Mouse (Mus musculus) neural tube, embryonic 12.5 days (tissue): ENCODE measurements at regions not wholly inside any gene's neighbourhood (a gene's known extent, or its start where the extent isn't known, plus 50 kb on each side); places are given as distances from the start of the nearest gene placed in this dataset.

Source experiments
- ATAC-seq: fragments of 200-750 bp; cut with Nextera tagmentation; 2 replicates; pipeline ENCODE4 v1.8.0; 2017; ENCODE audit warnings: low read depth, mild to moderate bottlenecking, moderate TSS enrichment, moderate library complexity; ENCODE audit not compliant: low FRiP score
- H3K27ac ChIP-seq: fragments of 300-500 bp; sonication (generic); 2 replicates; pipeline ENCODE4 v1.5.1; 2016
- H3K27me3 ChIP-seq: fragments of 300-500 bp; sonication (generic); replicated peaks from 2 replicates; pipeline ENCODE4 v1.6.1; 2016; ENCODE audit warnings: mild to moderate bottlenecking
- H3K36me3 ChIP-seq: fragments of 300-500 bp; sonication (generic); 2 replicates; pipeline ENCODE4 v1.6.1; 2016; ENCODE audit warnings: mild to moderate bottlenecking
- H3K4me1 ChIP-seq: fragments of 300-500 bp; sonication (generic); 2 replicates; pipeline ENCODE4 v1.6.1; 2016
- H3K4me2 ChIP-seq: fragments of 300-500 bp; sonication (generic); replicated peaks from 2 replicates; pipeline ENCODE4 v1.6.1; 2016; ENCODE audit warnings: mild to moderate bottlenecking
- H3K4me3 ChIP-seq: fragments of 300-500 bp; sonication (generic); 2 replicates; pipeline ENCODE4 v1.5.1; 2016
- H3K9ac ChIP-seq: fragments of 300-500 bp; sonication (generic); 2 replicates; pipeline ENCODE4 v1.6.1; 2016; ENCODE audit warnings: mild to moderate bottlenecking
- H3K9me3 ChIP-seq: fragments of 300-500 bp; sonication (generic); 2 replicates; pipeline ENCODE4 v1.6.1; 2016; ENCODE audit warnings: mild to moderate bottlenecking
- WGBS: fragments of 180-500 bp; shearing (Covaris S2); methylation state at CpG from one replicate; pipeline ENCODE4 v1.1.7; 2016; 5-methylcytosine and 5-hydroxymethylcytosine counted together

DNA sequence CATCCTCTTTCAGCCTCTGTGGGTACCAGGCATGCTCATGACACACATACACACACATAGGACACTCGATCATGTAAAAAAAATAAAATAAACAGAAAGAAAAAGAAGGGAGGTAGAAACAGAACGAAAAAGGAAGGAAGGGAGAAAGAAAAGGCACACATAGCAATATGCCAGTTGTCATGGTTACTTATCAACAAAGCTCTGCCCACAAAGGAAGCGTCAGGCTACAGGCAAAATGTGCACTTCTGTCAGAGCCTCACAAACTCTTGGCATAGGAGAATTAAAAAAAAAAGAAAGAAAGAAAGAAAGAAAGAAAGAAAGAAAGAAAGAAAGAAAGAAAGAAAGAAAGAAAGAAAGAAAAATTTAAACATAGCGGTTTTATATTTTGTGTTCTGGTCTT, 56.9 kb upstream of the Sox2 start:
- H3K4me2 ChIP-seq: no peak overlapping the region
- no peaks in the 10 kb centered on the region for H3K9me3 ChIP-seq
- no peak overlapping the region for H3K27ac ChIP-seq
- H3K4me3 ChIP-seq: no peak overlapping the region
- H3K36me3 ChIP-seq: no peaks in the 10 kb centered on the region
- no peaks in the 10 kb centered on the region for H3K27me3 ChIP-seq
- no peak for ATAC-seq
- H3K4me1 ChIP-seq: peaks cover 3% of the 10 kb centered on the region; the same call in 1 of the 2 replicates
- WGBS: 51% methylated on average over 4 of the region's 4 CpGs
- no peak overlapping the region for H3K9ac ChIP-seq

DNA sequence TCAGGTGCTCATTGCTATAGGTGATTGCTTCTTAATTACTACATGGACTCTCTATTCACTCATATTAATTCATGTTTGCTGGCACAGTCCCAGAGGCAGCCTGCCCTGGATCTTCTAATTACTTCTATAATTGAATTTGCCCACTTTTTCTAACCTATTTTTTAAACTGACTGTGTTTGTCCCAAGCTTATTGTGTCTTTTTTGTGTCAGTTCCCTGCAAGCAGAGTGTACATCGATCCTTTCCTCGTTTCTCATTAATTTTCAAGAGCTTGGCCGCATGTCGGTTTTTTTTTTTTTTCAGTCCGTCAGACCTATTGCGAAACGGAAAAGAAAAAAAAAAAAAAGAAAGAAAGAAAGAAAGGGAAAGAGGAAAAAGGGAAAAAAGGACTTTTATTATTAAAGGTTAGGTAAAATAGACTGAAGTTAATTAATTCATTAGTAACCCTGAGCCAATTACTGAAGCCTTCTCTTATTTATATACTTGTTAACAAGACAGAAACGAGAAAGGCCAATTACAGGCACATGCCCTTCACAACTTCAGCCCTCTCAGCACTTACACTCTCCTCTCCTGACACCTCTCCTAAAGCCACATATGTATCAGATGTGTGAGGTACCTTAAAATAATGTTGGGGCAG, 72.2 kb upstream of the Sox2 start:
- Histone ChIP-seq H3K27me3 (no peaks in the 10 kb centered on the region), H3K9me3 (no peaks in the 10 kb centered on the region), H3K4me3 (no peak overlapping the region), H3K36me3 (no peaks in the 10 kb centered on the region), H3K4me2 (no peak overlapping the region), H3K9ac (no peak overlapping the region), H3K4me1 (peaks cover 12% of the 10 kb centered on the region), H3K27ac (no peak overlapping the region)
- WGBS: 63% methylated on average over 8 of the region's 8 CpGs
- no peak for ATAC-seq

DNA sequence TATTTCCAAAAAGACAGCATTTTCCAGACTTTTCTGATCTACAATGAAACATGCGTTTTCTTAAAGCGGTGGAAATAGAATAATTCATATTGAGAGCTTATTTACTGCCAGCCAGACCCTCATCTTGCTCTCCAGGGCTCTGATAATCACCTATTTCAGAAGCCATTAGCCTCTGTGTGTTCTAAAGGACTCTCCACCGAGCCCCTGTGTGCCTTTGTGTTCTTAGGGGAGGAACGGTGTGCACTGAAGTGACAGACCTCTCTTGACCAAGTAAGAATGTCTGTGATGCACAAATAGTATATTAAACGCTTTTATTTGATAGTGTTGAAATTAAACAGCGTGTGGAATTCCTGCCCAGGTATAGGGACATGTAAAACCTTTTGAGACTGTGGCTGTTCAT, 73.1 kb upstream of the Sox2 start:
- Histone ChIP-seq H3K27me3 (no peaks in the 10 kb centered on the region), H3K4me1 (peaks cover 12% of the 10 kb centered on the region), H3K9me3 (no peaks in the 10 kb centered on the region), H3K36me3 (no peaks in the 10 kb centered on the region), H3K9ac (no peak overlapping the region), H3K4me3 (no peak overlapping the region), H3K27ac (no peak overlapping the region), H3K4me2 (no peak overlapping the region)
- ATAC-seq: no peak
- WGBS: 72% methylated on average over 6 of the region's 6 CpGs

DNA sequence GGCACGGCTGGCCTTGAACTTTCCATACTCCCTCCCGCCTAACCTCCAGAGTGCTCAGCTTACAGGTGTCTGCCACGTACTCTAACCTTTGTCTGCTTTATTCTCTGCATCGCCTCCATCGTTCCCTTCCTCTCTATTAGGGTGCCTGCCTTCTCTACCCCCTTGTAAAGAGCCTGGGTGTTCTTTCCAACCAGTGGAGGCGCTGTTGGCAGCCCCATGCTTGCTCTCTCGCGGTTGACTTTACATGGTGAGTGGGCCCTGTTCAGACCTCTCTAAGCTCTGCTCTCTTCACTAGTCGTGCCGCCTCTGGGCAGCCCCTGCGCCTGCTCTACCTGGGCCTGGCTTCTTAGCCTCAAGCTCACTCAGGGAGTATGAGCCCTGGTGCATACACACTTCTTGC, 74.0 kb upstream of the Sox2 start:
- Histone ChIP-seq H3K4me3 (no peak overlapping the region), H3K27ac (no peak overlapping the region), H3K9ac (no peak overlapping the region), H3K4me2 (no peak overlapping the region), H3K36me3 (no peaks in the 10 kb centered on the region), H3K4me1 (peaks cover 12% of the 10 kb centered on the region), H3K9me3 (no peaks in the 10 kb centered on the region), H3K27me3 (no peaks in the 10 kb centered on the region)
- ATAC-seq: no peak
- 42% methylated on average over 11 of the region's 11 CpGs for WGBS

DNA sequence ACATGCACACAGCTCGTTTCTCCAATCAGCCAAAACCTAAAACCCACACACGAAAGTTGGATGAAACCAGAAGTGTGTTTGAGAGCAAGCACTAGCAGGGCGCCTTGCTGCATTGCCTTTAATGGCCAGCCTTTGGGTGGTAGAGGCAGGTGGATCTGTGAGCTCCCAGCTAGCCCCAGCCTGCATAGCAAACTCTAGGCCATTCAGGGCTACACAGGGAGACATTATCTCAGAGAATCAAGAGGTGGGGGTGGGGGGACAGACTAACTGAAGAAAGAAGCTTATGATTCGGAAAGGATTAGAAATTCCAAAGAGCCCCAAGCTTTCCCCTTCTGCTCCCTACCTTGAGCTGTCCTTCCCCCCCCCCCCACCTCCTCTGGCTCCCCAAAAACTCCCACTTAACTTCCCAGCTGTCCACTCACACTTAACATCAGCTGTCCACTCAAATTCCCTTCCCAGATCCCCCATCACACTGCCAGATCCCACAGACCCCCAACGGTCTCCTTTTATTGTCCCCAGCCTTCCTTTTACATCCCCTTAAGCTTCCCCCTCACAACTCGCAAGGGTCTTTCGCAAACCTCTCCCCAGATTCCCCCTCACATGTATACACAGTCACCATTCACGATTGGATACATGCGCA, 75.4 kb upstream of the Sox2 start:
- ATAC-seq: no peak
- H3K27me3 ChIP-seq: no peaks in the 10 kb centered on the region
- 77% methylated on average over 9 of the region's 9 CpGs for WGBS
- H3K9ac ChIP-seq: no peak overlapping the region
- H3K4me1 ChIP-seq: peaks cover 12% of the 10 kb centered on the region
- H3K36me3 ChIP-seq: no peaks in the 10 kb centered on the region
- H3K9me3 ChIP-seq: no peaks in the 10 kb centered on the region
- H3K4me3 ChIP-seq: no peak overlapping the region
- H3K27ac ChIP-seq: no peak overlapping the region
- no peak overlapping the region for H3K4me2 ChIP-seq

DNA sequence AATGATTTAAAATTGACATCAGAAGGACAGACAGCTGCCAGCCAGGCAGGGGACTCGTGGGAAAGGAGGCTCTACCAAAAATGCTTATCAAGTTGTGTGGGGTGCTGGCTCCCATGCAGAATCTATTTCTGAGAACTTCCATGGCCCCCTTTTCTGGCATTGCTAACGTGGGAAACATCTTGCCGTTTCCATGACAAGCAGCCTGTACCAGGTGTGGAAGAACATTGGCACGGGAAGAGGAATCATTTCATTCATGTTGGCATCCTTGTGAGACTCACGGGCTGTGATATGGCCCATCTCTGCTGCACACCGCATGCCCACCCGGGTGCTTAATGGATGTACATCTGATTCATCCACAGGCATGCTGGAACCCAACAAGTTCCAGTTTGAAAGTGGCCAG, 76.9 kb upstream of the Sox2 start:
- ATAC-seq: no peak
- peaks cover 12% of the 10 kb centered on the region for H3K4me1 ChIP-seq
- no peak overlapping the region for H3K27ac ChIP-seq

DNA sequence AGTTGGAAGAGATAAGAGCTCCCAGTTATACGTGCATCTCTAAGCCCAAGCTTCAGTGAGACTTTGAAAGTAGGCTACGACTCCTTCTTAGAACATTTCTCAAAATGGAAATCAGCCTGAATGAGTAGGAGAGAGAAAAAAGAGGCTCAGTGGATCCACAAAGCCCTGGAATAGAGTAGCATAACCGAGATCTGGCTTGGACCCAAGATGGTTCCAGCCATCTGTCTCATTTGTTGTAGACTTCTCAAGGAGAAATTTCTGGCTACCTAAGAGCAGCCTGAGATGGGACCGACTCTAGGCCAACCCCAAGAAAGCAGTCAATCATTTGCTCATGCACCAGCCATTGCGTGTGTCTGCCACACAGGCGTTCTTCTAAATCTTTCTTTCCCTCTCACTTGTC, 78.1 kb upstream of the Sox2 start:
- WGBS: 78% methylated on average over 6 of the region's 6 CpGs
- Histone ChIP-seq H3K27ac (no peak overlapping the region), H3K36me3 (no peaks in the 10 kb centered on the region), H3K4me1 (peaks cover 12% of the 10 kb centered on the region), H3K4me3 (no peak overlapping the region), H3K9ac (no peak overlapping the region), H3K27me3 (no peaks in the 10 kb centered on the region), H3K4me2 (no peak overlapping the region), H3K9me3 (no peaks in the 10 kb centered on the region)
- ATAC-seq: no peak

More for the DNA sequence above, 76.9 kb upstream of the Sox2 start:
- Histone ChIP-seq H3K9ac (no peak overlapping the region), H3K9me3 (no peaks in the 10 kb centered on the region), H3K36me3 (no peaks in the 10 kb centered on the region), H3K27me3 (no peaks in the 10 kb centered on the region), H3K4me3 (no peak overlapping the region), H3K4me2 (no peak overlapping the region)
- 93% methylated on average over 7 of the region's 7 CpGs for WGBS

DNA sequence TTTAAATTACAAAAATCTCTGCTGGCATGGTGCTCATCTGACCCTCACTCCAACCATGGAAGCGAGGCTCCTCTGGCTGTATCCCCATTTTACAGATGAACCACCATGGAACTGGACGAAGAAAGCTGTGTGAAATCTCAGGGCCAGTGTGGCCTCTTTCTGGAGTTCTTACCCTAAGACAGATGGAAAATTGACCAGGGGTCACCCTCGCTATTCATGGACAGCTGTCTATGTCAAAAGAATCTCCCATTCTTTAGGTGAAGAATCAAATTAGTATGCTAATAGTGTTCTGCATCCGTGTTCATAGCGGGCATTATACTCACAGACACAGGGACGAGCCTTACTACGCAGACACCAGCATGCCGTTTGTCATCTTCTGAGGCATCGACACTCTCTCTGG, 78.6 kb upstream of the Sox2 start:
- ATAC-seq: no peak
- WGBS: 55% methylated on average over 9 of the region's 9 CpGs
- Histone ChIP-seq H3K36me3 (no peaks in the 10 kb centered on the region), H3K27ac (no peak overlapping the region), H3K4me3 (no peak overlapping the region), H3K27me3 (no peaks in the 10 kb centered on the region), H3K4me2 (no peak overlapping the region), H3K9me3 (no peaks in the 10 kb centered on the region), H3K9ac (no peak overlapping the region), H3K4me1 (peaks cover 12% of the 10 kb centered on the region)

DNA sequence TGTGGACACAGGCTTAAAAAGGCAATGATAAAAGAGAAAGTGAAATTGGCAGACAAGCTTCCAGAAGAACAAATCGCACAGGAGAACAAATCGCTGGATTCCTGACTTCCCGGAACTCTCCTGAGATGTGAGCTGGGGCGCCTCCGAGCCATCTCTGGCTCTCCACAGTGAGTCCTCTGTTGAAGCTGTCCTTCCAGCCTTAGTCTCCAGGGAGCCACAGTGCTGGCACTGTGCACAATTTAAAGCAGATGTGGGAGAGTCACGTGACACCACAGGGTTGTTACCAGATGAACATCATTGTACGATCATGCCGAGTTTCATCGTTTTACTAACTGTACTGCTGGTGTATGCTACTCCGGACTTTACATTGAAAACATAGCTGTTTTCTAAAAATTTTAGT, 80.2 kb upstream of the Sox2 start:
- H3K4me1 ChIP-seq: peaks cover 12% of the 10 kb centered on the region
- ATAC-seq: no peak
- H3K27ac ChIP-seq: no peak overlapping the region
- H3K27me3 ChIP-seq: no peaks in the 10 kb centered on the region
- H3K4me2 ChIP-seq: no peak overlapping the region
- WGBS: 66% methylated on average over 10 of the region's 10 CpGs
- no peaks in the 10 kb centered on the region for H3K36me3 ChIP-seq
- H3K9ac ChIP-seq: no peak overlapping the region
- H3K9me3 ChIP-seq: no peaks in the 10 kb centered on the region
- H3K4me3 ChIP-seq: no peak overlapping the region

DNA sequence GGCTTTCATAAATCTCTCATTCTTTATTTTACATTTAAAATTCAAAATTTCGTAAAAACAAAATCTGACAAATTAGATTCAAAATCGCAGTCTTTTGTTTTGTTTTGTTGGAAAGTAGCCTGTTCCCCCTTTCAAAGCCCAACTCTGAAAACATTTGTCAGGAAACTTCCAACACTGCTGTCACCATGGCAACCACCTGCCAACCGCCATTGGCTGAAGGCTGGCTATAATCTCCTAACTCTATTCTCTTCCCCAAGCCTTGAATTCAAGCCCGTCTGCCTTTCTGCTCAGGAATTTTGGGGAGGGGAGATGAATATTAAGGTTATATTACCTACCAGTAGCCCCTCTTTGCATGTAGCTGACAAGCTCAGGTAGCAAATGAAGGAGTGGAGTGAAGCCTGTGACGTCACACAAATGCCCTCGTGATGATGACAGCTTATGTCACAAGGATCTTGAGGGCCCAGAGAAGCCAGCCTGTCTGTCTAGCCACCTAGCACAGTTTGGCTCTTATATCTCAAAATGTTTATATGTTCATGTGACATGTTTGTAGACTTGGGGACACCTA, 82.0 kb upstream of the Sox2 start:
- no peak overlapping the region for H3K27ac ChIP-seq
- no peaks in the 10 kb centered on the region for H3K9me3 ChIP-seq
- H3K36me3 ChIP-seq: no peaks in the 10 kb centered on the region
- no peak overlapping the region for H3K9ac ChIP-seq
- no peaks in the 10 kb centered on the region; the same call in 1 of the 2 replicates for H3K4me1 ChIP-seq
- WGBS: 48% methylated on average over 6 of the region's 6 CpGs
- no peak overlapping the region for H3K4me2 ChIP-seq
- no peak overlapping the region for H3K4me3 ChIP-seq
- H3K27me3 ChIP-seq: no peaks in the 10 kb centered on the region
- no peak for ATAC-seq

DNA sequence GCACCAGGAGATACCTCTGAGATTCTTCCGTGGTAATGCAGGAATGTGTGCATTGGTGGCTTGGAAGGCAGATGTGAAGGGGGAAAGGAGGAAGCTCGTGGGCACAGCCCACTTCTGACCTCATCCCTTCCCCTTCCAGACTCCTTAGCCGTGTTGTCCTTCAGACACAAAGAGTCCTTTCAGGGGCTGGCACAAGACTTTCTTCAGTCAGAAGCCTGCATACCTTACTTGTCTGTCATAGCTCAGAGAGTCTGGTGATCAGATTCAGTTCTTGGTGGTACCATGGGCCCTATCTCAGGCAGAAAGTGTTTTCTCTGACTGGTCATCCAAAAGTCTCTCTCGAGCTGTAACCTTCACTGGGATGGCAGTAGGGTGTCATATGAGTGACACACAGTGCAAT, 84.8 kb upstream of the Sox2 start:
- no peaks in the 10 kb centered on the region for H3K27me3 ChIP-seq
- ATAC-seq: no peak
- peaks cover 15% of the 10 kb centered on the region for H3K4me1 ChIP-seq
- no peak overlapping the region for H3K27ac ChIP-seq
- WGBS: 43% methylated on average over 4 of the region's 4 CpGs
- no peaks in the 10 kb centered on the region for H3K36me3 ChIP-seq
- H3K4me2 ChIP-seq: no peak overlapping the region; the same call in 1 of the 2 replicates
- H3K9me3 ChIP-seq: no peaks in the 10 kb centered on the region
- no peak overlapping the region for H3K4me3 ChIP-seq
- no peak overlapping the region for H3K9ac ChIP-seq

DNA sequence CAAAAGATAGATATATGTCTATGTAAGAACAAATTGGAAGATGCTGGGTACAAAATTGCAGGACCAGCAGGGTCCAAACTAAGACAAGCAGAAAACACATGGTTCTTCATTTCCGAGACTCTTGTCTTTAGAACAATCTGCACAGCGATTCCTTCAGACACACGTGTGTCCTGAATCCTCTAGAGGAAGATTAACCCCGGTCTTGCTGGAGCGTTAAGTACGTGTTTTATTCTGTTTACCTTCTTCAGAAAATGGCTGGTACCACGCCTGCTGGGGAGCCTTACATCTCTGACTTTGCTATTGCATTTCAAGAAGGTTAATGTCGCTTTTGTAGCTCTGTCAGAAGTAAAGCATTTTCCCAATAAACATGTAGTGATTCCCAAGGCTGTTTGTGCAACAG, 87.3 kb upstream of the Sox2 start:
- no peak overlapping the region for H3K9ac ChIP-seq
- H3K27me3 ChIP-seq: no peaks in the 10 kb centered on the region
- ATAC-seq: no peak
- peaks cover 21% of the 10 kb centered on the region for H3K4me1 ChIP-seq
- H3K4me2 ChIP-seq: peak overlapping the region; percentile 36
- H3K36me3 ChIP-seq: no peaks in the 10 kb centered on the region
- no peaks in the 10 kb centered on the region for H3K9me3 ChIP-seq
- WGBS: 30% methylated on average over 8 of the region's 8 CpGs
- no peak overlapping the region for H3K27ac ChIP-seq
- H3K4me3 ChIP-seq: no peak overlapping the region

DNA sequence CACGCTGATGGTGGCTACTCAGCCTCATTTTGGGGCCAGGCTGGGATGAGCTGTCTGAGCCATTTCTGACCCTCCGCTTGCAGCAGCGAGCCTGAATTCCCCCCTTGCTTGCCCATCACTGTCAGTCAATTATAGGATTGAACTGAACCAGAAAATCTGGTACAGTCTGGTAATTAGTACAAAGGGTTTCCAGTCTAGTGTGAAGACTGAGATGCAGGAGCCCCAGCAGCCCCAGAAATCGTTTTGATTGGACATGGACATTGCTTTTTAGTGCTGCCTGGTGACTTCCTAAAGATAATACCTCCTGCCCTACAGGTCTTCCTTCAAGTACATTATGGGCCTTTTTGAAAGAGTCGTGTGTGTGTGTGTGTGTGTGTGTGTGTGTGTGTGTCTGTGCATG, 88.5 kb upstream of the Sox2 start:
- ATAC-seq: peak; percentile 29; the same call in 1 of the 2 replicates
- H3K4me1 ChIP-seq: peaks cover 21% of the 10 kb centered on the region
- H3K27me3 ChIP-seq: no peaks in the 10 kb centered on the region
- no peaks in the 10 kb centered on the region for H3K9me3 ChIP-seq
- 9% methylated on average over 5 of the region's 5 CpGs for WGBS
- H3K4me2 ChIP-seq: peak overlapping the region; percentile 45
- no peaks in the 10 kb centered on the region for H3K36me3 ChIP-seq
- no peak overlapping the region for H3K9ac ChIP-seq
- H3K4me3 ChIP-seq: 0 out of 2 replicates have a peak overlapping the region, but pooled peaks have one; percentile 9
- H3K27ac ChIP-seq: no peak overlapping the region
